In the genomic region with DNA sequence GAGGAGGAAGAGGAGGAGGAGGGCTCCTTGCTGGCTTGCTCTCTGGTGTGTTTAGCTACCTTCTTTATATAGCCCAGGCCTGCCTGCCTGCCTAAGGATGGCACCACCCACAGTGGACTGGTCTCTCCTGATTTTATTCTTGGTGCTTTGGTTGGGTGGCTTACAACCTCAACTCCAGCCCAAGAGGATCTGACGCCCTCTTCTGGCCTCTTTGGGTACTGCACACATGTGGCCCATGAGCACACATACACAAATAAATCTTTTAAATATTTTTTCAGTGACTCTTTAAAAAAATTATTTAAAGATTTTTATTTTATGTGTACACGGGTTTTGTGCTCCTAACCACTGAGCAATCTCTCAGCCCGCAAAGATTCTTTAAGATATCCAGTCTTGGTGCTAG, we compare ENCODE assay signal across 1 mouse cellular context.
TF ChIP-seq lines count a peak whose summit lies in the region.

No protein-coding gene starts in this region.

TF ChIP-seq in CH12.LX, 34 proteins besides CTCF, POLR2A, EP300 and RAD21 (continued from another document):
- TF ChIP-seq ZC3H11A (IDR thresholded peaks at IDR 0.05; ENCODE audit: low read depth, low read length), result no peak
- no peak for TF ChIP-seq E2F4 (IDR thresholded peaks at IDR 0.05; ENCODE audit: insufficient replicate concordance, low read depth, low read length)
- no peak for TF ChIP-seq GABPA (IDR thresholded peaks at IDR 0.05; ENCODE audit: insufficient replicate concordance, low read depth, low read length)
- no peak for TF ChIP-seq CHD1 (IDR thresholded peaks at IDR 0.05; ENCODE audit: low read depth, low read length)
- no peak for TF ChIP-seq ZMIZ1 (IDR thresholded peaks at IDR 0.05; ENCODE audit: low read depth, low read length)
- no peak for TF ChIP-seq ZKSCAN1 (IDR thresholded peaks at IDR 0.05; ENCODE audit: borderline replicate concordance, low read depth, low read length)
- no peak for TF ChIP-seq USF2 (conservative IDR thresholded peaks at IDR 0.05; ENCODE audit: low read depth, low read length)
- TF ChIP-seq CHD2 (IDR thresholded peaks at IDR 0.05; ENCODE audit: low read length), result no peak
- TF ChIP-seq ETS1 (conservative IDR thresholded peaks at IDR 0.05; ENCODE audit: low read depth, low read length), result no peak
- no peak for TF ChIP-seq MXI1 (IDR thresholded peaks at IDR 0.05; ENCODE audit: low read depth, low read length)
- TF ChIP-seq ZNF384 (IDR thresholded peaks at IDR 0.05; ENCODE audit: low read depth, low read length), result no peak
- no peak for TF ChIP-seq ELF1 (IDR thresholded peaks at IDR 0.05; ENCODE audit: low read depth, low read length)
- TF ChIP-seq SMC3 (IDR thresholded peaks at IDR 0.05; ENCODE audit: low read depth, low read length), result no peak; the same call in 1 of the 2 replicates
- TF ChIP-seq MEF2A (IDR thresholded peaks at IDR 0.05; ENCODE audit: borderline replicate concordance, low read depth, low read length), result no peak
- no peak for TF ChIP-seq IRF4 (IDR thresholded peaks at IDR 0.05; ENCODE audit: low read depth, low read length)
- TF ChIP-seq KAT2A (IDR thresholded peaks at IDR 0.05; ENCODE audit: insufficient replicate concordance, low read length), result no peak
- TF ChIP-seq MAFK (IDR thresholded peaks at IDR 0.05; ENCODE audit: insufficient replicate concordance, low read length), result no peak
- TF ChIP-seq MYC (IDR thresholded peaks at IDR 0.05; ENCODE audit: low read depth, low read length), result no peak
